Mouse (Mus musculus): ENCODE results near the gene Il5ra.

GRCm38 (mm10) chr6:106787138-106787537 is 38.3 kb upstream of the Il5ra start:
- TF ChIP-seq USF1 (IDR thresholded peaks at IDR 0.05; ENCODE audit: low read depth, low read length) (no peak), RAD21 (IDR thresholded peaks at IDR 0.05; ENCODE audit: low read depth, low read length) (no peak)
